Mouse (Mus musculus) adrenal gland, postnatal 25 days (tissue): ENCODE results near the gene Fbxo47. TPM values are rescaled to one million over a fixed set of nuclear protein-coding genes. Genes with fewer than 3 reads are reported as not detected.

Experiments used
- DNase-seq: peaks from one replicate; pipeline ENCODE4 v3.0.0; 2021; ENCODE audit warnings: mixed read lengths
- total RNA-seq: library from RNA; stranded (reverse); gene quantifications from 2 replicates; pipeline ENCODE4 v1.2.3, GENCODE M21; 2021

The Fbxo47 gene
- total RNA-seq, 1 experiment from 2014 or later: 1.2 TPM

DNA sequence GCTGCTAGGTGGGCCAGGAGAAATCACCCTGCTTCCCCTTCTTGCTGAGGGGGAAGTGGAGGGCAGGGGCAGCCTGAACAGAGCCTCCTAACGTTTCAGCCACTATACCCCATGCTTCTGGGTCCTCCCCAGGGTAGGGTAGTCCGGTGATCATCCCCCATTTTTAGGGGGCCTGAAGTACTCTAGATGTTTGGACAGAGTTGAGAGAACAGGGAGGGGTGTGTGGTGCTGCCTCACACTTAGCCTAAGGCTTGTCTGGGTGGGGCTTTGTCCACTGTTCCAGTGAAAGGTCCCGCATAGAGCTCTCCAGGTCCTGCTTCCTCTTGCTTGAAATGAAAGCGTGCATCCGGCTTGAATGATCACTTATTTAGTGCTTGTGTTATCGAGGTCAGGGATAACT, 53.5 kb downstream of the Fbxo47 start:
- no peak for DNase-seq

- DNase-seq: no peak
Observed at GRCm38 (mm10) chr11:97829913-97830476, 54.0 kb downstream of the Fbxo47 start.

- DNase-seq: no peak
Observed at GRCm38 (mm10) chr11:97829365-97829764, 54.6 kb downstream of the Fbxo47 start.

DNA sequence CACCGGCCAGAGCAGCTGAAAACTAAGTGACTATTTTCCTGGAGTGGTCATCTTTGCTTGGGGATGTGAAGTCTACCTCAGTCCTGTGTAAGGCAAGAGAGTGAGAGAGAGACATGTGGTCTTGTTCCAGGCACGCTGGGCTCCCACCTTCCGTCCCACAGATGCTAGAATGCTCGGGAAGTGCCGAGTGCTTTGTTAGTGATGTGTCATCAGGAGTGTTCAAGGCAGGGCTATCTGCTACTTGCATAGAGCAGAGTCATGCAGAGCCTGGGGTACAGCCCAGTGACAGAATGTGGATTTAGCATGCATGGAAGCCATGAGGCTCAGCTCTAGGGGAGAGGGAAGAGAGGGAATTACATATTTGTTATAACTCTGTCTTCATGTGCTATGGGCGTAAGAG, 56.3 kb downstream of the Fbxo47 start:
- DNase-seq: no peak

GRCm38 (mm10) chr11:97826414-97826813, 57.5 kb downstream of the Fbxo47 start:
- DNase-seq: no peak

GRCm38 (mm10) chr11:97825971-97826370, 58.0 kb downstream of the Fbxo47 start:
- no peak for DNase-seq

DNA sequence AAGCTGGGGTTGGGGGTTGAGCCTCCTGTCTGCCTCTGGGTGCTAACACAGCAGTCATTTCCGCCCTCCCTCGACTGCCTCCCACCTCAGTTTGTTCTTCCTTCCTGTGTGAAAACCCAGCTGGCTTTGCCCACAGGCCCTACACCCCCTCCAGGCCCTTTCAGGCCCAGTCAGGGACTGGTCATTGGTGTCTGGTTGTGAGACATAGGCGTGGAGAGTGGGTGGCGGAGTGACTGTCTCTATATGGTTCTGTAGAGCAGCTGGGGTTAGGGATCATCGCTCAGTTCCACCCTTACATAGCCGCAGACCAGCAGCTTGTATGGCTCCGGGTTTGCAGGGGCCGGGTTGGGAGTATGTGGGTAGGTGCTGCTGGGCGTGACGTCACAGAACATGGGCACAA, 58.7 kb downstream of the Fbxo47 start:
- no peak for DNase-seq

- no peak for DNase-seq
Observed at GRCm38 (mm10) chr11:97824895-97825294, 59.1 kb downstream of the Fbxo47 start.

- DNase-seq: no peak
Observed at GRCm38 (mm10) chr11:97824168-97824567, 59.8 kb downstream of the Fbxo47 start.

GRCm38 (mm10) chr11:97822840-97823603, 60.9 kb downstream of the Fbxo47 start:
- no peak for DNase-seq

GRCm38 (mm10) chr11:97821401-97822064, 62.4 kb downstream of the Fbxo47 start:
- DNase-seq: no peak

DNA sequence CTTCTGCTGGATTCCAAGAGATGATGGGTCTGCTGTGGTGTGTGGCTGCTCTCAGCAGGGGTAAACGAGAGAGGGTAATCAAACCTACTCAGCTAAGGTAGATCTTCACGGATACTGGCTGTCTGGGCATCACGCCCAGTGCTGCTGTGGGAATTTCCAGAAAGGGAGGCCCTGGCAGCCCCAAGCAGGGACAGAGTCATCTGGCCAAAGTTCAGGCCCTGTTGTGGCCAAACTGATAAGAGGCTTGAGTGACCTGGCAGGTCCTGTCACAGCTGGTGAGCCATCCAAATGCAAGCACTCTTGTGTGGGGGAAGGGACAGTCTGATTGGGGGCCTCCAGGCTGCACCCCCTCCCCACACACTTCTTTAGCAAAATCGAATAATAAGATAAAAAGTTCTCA, 63.1 kb downstream of the Fbxo47 start:
- DNase-seq: peak; percentile 87

GRCm38 (mm10) chr11:97819923-97820322, 64.0 kb downstream of the Fbxo47 start:
- no peak for DNase-seq

- DNase-seq: no peak
Observed at GRCm38 (mm10) chr11:97819102-97819501, 64.9 kb downstream of the Fbxo47 start.

GRCm38 (mm10) chr11:97818571-97818970, 65.4 kb downstream of the Fbxo47 start:
- DNase-seq: no peak

DNA sequence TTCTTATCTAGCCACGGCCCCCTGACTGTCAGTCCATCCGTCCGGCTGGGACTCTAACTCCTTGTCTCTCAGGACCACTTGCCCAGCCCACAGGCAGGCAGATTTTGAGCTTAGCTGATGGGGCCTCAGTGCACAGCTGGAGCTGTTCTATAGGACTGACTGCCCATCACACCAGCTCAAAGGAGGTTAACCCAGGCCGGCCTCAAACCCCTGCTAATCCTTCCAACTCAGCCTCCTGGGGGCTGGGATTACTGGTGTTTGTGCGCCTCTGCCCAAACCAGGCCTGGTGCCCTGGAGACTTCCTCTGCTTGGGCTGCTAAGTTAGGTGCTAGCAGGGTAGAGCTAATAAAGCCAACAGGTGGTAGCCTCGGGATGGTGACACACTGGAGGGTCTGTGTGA, 66.0 kb downstream of the Fbxo47 start:
- DNase-seq: no peak

GRCm38 (mm10) chr11:97817379-97817778, 66.6 kb downstream of the Fbxo47 start:
- DNase-seq: no peak

DNA sequence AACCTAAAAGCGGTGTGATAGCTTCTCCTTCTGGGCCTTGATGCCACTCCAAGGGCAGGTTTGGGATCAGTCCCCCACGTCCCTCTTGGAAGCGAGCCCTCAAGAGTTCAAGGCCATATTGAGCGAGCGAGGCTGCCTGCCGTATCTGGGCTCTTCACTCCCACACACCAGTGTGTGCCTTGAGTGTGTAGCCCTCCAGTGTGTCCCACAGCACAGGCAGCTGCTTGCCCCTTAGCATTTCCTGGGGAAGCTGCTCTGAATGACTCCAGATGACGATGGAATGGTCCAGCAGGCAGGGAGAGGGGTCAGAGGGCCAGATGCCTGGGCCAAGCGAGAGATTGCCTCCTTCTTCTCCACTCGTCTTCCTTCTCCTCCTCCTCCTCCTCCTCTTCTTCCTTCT, 67.0 kb downstream of the Fbxo47 start:
- DNase-seq: no peak

- no peak for DNase-seq
Observed at GRCm38 (mm10) chr11:97816176-97816575, 67.8 kb downstream of the Fbxo47 start.

- no peak for DNase-seq
Observed at GRCm38 (mm10) chr11:97815736-97816135, 68.2 kb downstream of the Fbxo47 start.

GRCm38 (mm10) chr11:97813746-97814515, 70.0 kb downstream of the Fbxo47 start:
- DNase-seq: no peak

DNA sequence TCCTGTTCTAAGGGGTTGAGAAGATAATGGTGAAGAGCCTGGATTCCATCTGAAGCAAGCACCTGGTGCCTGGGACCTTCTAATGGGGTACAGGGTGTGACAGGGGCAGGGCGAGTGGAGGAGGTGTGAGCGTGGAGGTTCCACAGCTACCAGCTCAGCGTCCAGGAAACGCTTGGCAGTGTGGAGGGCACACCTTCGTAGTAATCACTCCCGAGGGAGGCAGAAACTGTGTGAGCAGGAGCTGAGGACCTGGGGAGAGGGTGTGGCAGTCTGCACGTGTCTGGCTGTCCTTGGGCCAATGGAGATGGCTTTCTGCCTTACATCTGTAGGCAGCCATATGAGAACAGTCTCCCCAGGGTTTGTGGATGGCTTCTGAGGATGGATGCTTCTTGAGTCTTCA, 70.9 kb downstream of the Fbxo47 start:
- no peak for DNase-seq

DNA sequence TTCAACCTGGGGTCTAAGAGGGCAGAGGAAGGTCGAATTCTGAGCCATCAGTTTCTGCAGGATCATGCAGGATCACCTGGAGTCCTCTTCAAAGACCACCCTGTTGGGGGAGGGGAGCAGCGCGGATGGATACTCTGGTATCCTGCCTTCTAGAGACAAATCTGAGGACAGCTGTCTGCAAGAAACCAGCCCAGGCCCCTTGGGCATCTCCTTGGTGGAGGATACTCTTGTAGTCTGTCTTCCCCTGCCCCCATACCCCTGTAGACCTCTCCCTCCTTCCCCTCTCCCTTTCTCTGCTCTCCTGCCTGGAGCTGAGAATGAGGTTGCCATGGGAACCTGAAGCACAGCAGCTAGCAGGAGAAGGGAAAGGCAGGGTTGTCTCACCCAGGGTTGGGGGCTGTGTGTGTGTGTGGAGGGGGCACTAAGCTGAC, 71.4 kb downstream of the Fbxo47 start:
- no peak for DNase-seq
